Mouse (Mus musculus) E14TG2a.4 (cell line): ENCODE results near the gene Tnni2.

ENCODE experiments used
- CTCF ChIP-seq: conservative IDR thresholded peaks from 2 replicates; pipeline ENCODE4 v1.5.1; 2014; ENCODE audit warnings: low read length
- POU5F1 ChIP-seq: IDR thresholded peaks from 2 replicates; pipeline ENCODE4 v1.6.1; 2014; ENCODE audit warnings: low read length, borderline replicate concordance

GRCm38 (mm10) chr7:142443474-142443873 lies 1.9 kb downstream of the Tnni2 start:
- TF ChIP-seq CTCF (no peak), POU5F1 (no peak)
